Mouse (Mus musculus) neural tube, embryonic 12.5 days (tissue): ENCODE results near the gene Nfib. TPM values are rescaled to one million over a fixed set of nuclear protein-coding genes. Genes with fewer than 3 reads are reported as not detected.

ENCODE experiments used
- ATAC-seq: fragments of 200-750 bp; cut with Nextera tagmentation; 2 replicates; pipeline ENCODE4 v1.8.0; 2017; ENCODE audit warnings: low read depth, mild to moderate bottlenecking, moderate TSS enrichment, moderate library complexity; ENCODE audit not compliant: low FRiP score
- H3K27ac ChIP-seq: fragments of 300-500 bp; sonication (generic); 2 replicates; pipeline ENCODE4 v1.5.1; 2016
- H3K27me3 ChIP-seq: fragments of 300-500 bp; sonication (generic); replicated peaks from 2 replicates; pipeline ENCODE4 v1.6.1; 2016; ENCODE audit warnings: mild to moderate bottlenecking
- H3K36me3 ChIP-seq: fragments of 300-500 bp; sonication (generic); 2 replicates; pipeline ENCODE4 v1.6.1; 2016; ENCODE audit warnings: mild to moderate bottlenecking
- H3K4me1 ChIP-seq: fragments of 300-500 bp; sonication (generic); 2 replicates; pipeline ENCODE4 v1.6.1; 2016
- H3K4me2 ChIP-seq: fragments of 300-500 bp; sonication (generic); replicated peaks from 2 replicates; pipeline ENCODE4 v1.6.1; 2016; ENCODE audit warnings: mild to moderate bottlenecking
- H3K4me3 ChIP-seq: fragments of 300-500 bp; sonication (generic); 2 replicates; pipeline ENCODE4 v1.5.1; 2016
- H3K9ac ChIP-seq: fragments of 300-500 bp; sonication (generic); 2 replicates; pipeline ENCODE4 v1.6.1; 2016; ENCODE audit warnings: mild to moderate bottlenecking
- H3K9me3 ChIP-seq: fragments of 300-500 bp; sonication (generic); 2 replicates; pipeline ENCODE4 v1.6.1; 2016; ENCODE audit warnings: mild to moderate bottlenecking
- WGBS: fragments of 180-500 bp; shearing (Covaris S2); methylation state at CpG from one replicate; pipeline ENCODE4 v1.1.7; 2016; 5-methylcytosine and 5-hydroxymethylcytosine counted together
- polyA plus RNA-seq: library from polyadenylated mRNA; unstranded; fragments of >200 nt; fragmentation: Nextera tagmentation; extraction: Ambion mirVana; gene quantifications from 2 replicates; pipeline ENCODE4 v1.2.1, GENCODE M21; 2016

Nfib gene
- polyA plus RNA-seq, 1 experiment from 2014 or later: 51.0 TPM

DNA sequence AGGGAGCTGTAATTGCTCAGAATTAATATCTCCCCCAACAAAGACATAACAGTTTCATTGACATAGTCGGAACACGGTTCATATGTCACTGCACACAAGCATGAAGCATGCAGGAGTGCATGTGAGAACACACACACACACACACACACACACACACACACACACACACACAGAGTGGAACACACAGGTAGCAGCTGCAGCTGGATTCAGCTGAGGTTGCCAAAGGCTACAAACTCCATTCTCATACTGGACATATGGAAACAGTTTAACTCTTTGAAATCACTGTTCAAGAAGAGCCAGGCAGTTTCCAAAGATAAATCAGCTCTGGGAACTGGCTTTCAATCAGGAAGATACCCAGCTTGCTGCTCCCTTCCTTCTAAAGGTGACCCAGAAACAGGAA is 462 bp upstream of the Nfib start:
- peaks cover 24% of the 10 kb centered on the region for H3K4me1 ChIP-seq
- ATAC-seq: no peak

DNA sequence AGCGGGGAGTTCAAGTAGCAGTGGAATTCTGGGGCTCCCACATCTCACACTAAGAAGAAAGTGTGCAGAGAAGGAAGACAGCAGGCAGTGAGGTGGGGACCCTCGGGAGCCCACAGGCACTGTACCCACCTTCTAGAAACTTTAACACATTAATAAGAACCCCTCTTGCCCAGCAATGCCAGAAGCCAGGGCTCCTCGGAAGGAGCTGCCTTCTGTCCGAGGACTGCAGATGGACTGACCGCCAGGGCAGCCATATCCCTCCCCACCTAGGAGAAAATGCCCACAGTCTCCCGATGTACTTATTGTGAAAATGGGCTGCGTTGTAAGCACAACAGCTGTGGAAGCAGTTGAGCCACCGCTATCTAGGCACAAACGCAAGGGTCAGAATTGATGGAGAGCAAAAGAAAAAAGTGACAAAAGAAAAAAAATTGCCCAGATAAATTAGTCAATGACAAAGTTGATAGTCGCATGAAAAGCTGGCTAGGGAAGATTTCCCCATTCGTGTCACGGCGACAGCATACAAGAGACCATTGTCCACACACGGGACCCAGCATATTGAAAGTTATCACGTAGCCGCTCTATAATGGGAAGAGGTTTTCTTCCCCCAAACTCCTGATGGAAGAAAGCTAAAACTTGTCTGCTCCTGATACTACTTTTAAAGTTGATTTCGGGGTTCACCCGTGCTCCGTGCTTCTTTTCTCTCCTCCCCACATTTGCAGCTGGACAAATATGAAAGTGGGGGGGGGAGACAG is 1.3 kb downstream of the Nfib start:
- no peak overlapping the region for H3K27ac ChIP-seq
- no peak overlapping the region for H3K9ac ChIP-seq
- H3K36me3 ChIP-seq: no peaks in the 10 kb centered on the region
- WGBS: 31% methylated on average over 19 of the region's 19 CpGs
- H3K4me1 ChIP-seq: peaks cover 24% of the 10 kb centered on the region
- no peaks in the 10 kb centered on the region for H3K9me3 ChIP-seq
- peak; percentile 72 for ATAC-seq
- peak overlapping the region; percentile 46 for H3K4me2 ChIP-seq
- no peaks in the 10 kb centered on the region for H3K27me3 ChIP-seq
- H3K4me3 ChIP-seq: 0 out of 2 replicates have a peak overlapping the region, but pooled peaks have one; percentile 5

More for the DNA sequence above, 462 bp upstream of the Nfib start:
- whole genome bisulfite sequencing: 57% methylated on average over 2 of the region's 2 CpGs
- no peak overlapping the region for H3K9ac ChIP-seq
- H3K4me3 ChIP-seq: no peak overlapping the region
- H3K27ac ChIP-seq: no peak overlapping the region
- no peaks in the 10 kb centered on the region for H3K9me3 ChIP-seq
- H3K4me2 ChIP-seq: no peak overlapping the region
- no peaks in the 10 kb centered on the region for H3K27me3 ChIP-seq
- no peaks in the 10 kb centered on the region for H3K36me3 ChIP-seq

DNA sequence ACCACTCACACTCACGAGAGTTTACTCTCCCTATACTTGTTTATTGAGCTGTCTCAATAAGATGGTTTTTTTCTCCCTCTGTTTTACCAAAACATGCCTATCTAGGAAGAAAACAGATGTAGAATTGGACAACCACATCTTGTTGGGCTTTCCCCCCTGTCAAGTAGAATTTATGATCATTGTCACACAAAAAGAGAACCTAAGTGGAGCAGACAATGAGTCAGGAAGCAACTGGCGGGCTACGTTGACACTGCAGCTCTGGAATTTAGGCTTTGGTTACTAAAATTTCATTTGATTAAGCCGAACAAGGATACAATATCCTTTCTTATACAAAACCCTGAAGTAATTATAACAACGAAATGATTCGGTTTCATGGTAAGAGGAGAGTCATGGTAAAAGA is 2.7 kb downstream of the Nfib start:
- ATAC-seq: no peak
- Histone ChIP-seq H3K4me1 (peaks cover 24% of the 10 kb centered on the region), H3K27ac (no peak overlapping the region), H3K9me3 (no peaks in the 10 kb centered on the region), H3K4me2 (no peak overlapping the region), H3K36me3 (no peaks in the 10 kb centered on the region), H3K27me3 (no peaks in the 10 kb centered on the region), H3K4me3 (no peak overlapping the region), H3K9ac (no peak overlapping the region)
- 49% methylated on average over 6 of the region's 6 CpGs for WGBS

DNA sequence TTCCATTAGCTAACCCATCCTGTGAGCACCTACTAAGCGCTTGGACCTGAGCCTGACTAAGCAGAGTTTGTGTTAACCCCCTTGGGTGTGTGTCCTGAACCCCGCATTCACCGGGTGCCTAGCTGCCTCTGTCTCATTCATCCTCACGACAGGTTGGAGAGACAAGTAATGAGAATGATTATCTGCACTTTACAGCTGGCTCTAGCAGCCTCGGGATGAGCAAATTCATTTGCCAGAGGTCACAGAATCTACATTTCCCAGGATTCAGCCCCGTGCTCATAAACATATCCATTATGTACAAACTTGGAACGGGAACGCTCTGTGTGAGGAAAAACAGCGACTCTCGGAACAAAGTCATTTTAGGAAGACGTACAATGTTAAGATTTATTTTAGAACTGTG is 6.0 kb downstream of the Nfib start:
- no peak overlapping the region for H3K27ac ChIP-seq
- 65% methylated on average over 11 of the region's 11 CpGs for WGBS
- H3K9me3 ChIP-seq: no peaks in the 10 kb centered on the region
- no peak overlapping the region for H3K4me3 ChIP-seq
- no peak overlapping the region for H3K9ac ChIP-seq
- no peak for ATAC-seq
- H3K27me3 ChIP-seq: no peaks in the 10 kb centered on the region
- no peak overlapping the region for H3K4me2 ChIP-seq
- peaks cover 8% of the 10 kb centered on the region; the same call in 1 of the 2 replicates for H3K4me1 ChIP-seq
- H3K36me3 ChIP-seq: no peaks in the 10 kb centered on the region

DNA sequence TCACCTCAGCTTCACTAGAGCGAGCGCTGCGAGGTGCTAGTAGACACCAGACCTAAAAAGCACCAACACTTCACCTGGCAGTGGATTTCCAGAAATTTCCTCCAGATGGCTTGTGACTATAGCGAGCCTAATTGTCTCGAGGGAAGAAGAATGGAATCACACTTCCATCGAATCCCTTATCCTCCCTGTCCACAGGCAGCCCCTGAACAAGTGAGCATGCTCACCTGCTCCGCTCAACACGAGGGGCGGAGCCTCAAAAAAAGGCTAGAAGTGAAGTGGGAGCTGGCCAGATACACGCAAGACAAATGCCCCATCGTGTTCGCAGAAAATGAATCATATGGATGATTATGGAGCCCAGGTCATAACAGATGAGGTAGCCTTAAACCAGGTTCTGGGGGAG is 6.9 kb downstream of the Nfib start:
- Histone ChIP-seq H3K36me3 (no peaks in the 10 kb centered on the region), H3K4me1 (peaks cover 2% of the 10 kb centered on the region; the same call in 1 of the 2 replicates), H3K27ac (no peak overlapping the region), H3K9me3 (no peaks in the 10 kb centered on the region), H3K9ac (no peak overlapping the region), H3K4me2 (no peak overlapping the region), H3K4me3 (no peak overlapping the region), H3K27me3 (no peaks in the 10 kb centered on the region)
- ATAC-seq: no peak
- WGBS: 93% methylated on average over 12 of the region's 12 CpGs

DNA sequence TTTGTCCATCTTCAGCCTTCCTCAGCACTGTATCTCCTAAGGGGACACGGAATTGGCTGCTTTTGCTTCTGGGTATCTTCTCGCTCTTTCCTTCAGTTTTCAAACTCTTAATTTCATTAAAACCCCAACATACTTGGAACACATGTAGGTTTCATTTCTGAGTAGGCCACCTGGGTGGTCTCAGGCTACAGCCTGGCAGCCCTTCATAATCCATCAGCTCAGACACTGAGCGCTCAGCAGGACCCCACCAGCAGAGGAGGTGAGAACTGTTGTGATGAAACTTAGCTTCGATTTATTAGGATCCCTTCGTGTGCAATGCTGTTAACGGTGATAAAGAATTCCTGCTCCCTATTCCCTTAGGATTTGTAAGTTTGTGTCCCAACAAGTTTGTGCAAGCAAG is 8.4 kb downstream of the Nfib start:
- no peak overlapping the region for H3K27ac ChIP-seq
- H3K9me3 ChIP-seq: no peaks in the 10 kb centered on the region
- H3K4me3 ChIP-seq: no peak overlapping the region
- no peak for ATAC-seq
- H3K9ac ChIP-seq: no peak overlapping the region
- no peak overlapping the region for H3K4me2 ChIP-seq
- no peaks in the 10 kb centered on the region; the same call in 1 of the 2 replicates for H3K4me1 ChIP-seq
- no peaks in the 10 kb centered on the region for H3K27me3 ChIP-seq
- no peaks in the 10 kb centered on the region for H3K36me3 ChIP-seq
- WGBS: 62% methylated on average over 6 of the region's 6 CpGs

DNA sequence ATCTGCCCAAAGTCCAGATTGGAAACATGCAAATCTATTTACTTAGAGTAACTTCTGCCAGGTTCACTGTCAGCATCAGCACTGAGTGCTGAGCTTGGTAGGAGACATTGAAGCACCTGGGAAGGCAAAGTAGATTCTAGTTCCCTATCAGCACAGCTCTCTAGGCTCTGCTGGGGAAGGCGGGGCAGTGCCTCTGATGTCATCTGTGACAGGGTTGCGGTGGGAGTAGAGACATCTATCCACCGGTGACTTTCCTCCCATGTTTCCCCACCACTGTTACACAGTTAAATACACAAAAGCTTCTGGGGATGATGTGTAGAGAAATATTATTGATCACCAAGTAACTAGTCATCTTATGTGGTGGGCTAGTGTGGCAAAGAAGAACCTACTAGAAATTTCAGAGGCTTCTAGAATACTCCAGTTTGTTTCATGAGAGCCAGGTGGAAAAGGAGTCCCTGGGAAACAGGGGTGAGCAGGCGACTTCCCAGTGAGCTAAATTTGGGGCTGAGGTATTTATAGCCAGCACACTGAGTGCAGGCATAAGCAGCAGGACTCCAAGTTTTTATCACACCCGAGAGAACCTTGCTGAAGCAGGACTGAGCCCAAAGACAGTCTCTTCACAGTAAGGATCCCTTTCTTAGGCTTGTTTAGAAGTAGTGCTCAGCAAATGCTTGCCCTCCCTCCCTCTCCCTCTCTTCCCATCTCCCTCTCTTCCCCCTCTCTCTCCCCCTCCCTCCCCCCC is 9.6 kb downstream of the Nfib start:
- H3K27ac ChIP-seq: no peak overlapping the region
- no peaks in the 10 kb centered on the region for H3K9me3 ChIP-seq
- H3K4me2 ChIP-seq: no peak overlapping the region
- no peak for ATAC-seq
- H3K36me3 ChIP-seq: no peaks in the 10 kb centered on the region
- H3K27me3 ChIP-seq: no peaks in the 10 kb centered on the region
- WGBS: 62% methylated on average over 5 of the region's 5 CpGs
- no peak overlapping the region for H3K4me3 ChIP-seq
- peaks cover 10% of the 10 kb centered on the region for H3K4me1 ChIP-seq
- H3K9ac ChIP-seq: no peak overlapping the region

DNA sequence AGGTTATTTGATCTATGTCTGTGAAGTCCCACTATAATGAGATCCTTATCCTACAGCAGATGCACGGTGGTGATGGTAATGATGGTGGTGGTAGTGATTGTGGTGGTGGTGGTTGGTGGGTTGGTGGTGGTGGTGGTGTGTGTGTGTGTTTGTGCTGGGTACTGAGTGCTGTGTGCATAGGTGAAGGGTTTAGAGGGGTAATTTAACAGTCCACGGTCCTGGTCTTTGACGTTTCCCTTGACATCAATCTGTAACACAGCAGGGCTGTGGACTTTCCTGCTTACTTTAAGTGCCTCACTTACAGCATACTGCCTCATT is 13.6 kb downstream of the Nfib start:
- Histone ChIP-seq H3K9ac (no peak overlapping the region), H3K36me3 (no peaks in the 10 kb centered on the region), H3K4me1 (peaks cover 10% of the 10 kb centered on the region), H3K27ac (no peak overlapping the region), H3K4me3 (no peak overlapping the region), H3K9me3 (no peaks in the 10 kb centered on the region), H3K27me3 (no peaks in the 10 kb centered on the region), H3K4me2 (no peak overlapping the region)
- WGBS: 53% methylated on average over 3 of the region's 3 CpGs
- ATAC-seq: no peak

DNA sequence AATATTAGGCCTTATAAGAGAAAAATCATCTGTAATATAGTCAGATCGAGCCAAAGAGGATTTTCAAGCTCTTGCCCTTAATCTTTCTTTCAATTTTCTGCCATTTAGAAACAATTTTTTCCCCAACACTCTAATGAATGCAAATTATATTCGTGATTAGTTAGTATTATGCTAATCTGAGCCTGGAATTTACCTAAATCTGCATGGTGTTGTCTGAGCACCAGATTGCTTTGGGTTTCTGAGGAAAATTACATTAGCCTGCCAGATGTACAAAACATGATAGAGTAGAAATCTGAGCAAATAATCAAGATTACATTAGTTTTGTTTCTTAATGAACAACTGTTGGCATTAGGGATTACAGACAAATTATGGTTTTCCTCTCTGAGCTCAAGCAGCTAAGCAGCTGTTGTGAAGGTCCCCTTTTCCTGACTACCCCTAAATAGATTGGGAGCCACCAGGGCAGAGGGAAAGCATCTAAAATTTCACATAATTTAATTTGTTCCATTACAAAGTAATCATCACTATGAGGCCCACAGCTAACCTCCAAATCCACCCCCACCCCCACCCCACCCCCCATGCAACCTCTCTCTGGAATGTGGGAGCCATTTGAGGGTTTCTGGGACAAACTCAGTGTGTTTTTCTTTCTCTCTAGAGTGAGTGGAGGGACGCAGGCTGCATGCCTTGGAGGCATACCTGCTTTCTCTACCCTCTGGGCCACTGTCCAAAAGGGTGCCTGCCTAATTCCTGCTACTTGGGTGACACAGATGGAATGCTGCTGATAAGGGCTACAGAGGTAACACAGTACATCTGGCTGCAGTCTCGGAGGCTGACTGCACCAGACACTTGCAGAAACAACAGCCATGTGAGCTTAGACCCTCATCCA is 14.2 kb downstream of the Nfib start:
- Histone ChIP-seq H3K9me3 (no peaks in the 10 kb centered on the region), H3K27me3 (no peaks in the 10 kb centered on the region), H3K4me1 (peaks cover 10% of the 10 kb centered on the region), H3K4me2 (no peak overlapping the region), H3K4me3 (no peak overlapping the region), H3K9ac (no peak overlapping the region), H3K36me3 (no peaks in the 10 kb centered on the region), H3K27ac (no peak overlapping the region)
- 59% methylated on average over 4 of the region's 4 CpGs for WGBS
- ATAC-seq: no peak

DNA sequence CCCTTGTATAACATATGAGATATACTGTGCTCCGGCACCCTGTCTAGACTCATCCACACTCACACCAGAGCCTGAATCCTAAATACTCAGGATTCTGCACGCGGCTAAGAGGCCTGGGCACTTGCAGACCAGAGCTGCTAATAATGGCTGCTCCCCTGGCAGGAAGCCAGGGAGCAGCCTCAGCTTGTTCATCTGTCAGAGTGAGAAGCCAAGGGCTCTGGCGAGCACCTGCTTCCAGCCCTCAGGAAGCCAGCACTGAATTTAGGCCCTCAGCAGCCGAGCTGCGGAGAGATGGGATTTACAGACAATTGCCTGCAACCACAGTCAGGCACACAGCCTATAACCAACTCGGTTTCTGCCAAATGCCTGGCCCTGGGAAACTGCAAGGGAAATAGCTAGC is 15.3 kb downstream of the Nfib start:
- peak; percentile 77 for ATAC-seq
- Histone ChIP-seq H3K27me3 (no peaks in the 10 kb centered on the region), H3K4me2 (no peak overlapping the region), H3K36me3 (no peaks in the 10 kb centered on the region), H3K4me1 (peaks cover 10% of the 10 kb centered on the region), H3K9me3 (no peaks in the 10 kb centered on the region), H3K9ac (no peak overlapping the region), H3K27ac (no peak overlapping the region), H3K4me3 (no peak overlapping the region)
- 40% methylated on average over 7 of the region's 7 CpGs for WGBS

DNA sequence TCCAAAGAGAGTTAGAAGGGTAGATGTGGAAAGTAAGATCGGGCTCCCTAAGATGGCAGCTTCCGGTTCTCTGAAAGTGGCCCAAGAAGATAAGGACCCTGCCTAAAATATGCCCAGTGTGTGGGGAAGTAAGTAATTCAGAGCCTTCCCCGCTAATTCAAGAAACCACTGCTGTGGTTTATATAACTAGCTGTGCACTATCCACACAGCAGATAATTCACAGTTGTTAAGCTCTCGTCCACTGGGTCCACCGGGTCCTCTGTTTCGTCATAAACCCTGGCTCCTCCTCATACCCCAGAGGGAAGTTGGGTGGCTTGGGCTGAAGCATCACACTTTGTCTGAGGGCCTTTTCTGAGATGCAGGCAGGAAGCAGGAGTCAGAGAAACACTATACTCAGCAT is 19.5 kb downstream of the Nfib start:
- Histone ChIP-seq H3K9ac (no peak overlapping the region), H3K4me1 (no peaks in the 10 kb centered on the region), H3K4me2 (no peak overlapping the region), H3K27me3 (no peaks in the 10 kb centered on the region), H3K36me3 (no peaks in the 10 kb centered on the region), H3K27ac (no peak overlapping the region), H3K4me3 (no peak overlapping the region), H3K9me3 (no peaks in the 10 kb centered on the region)
- WGBS: 90% methylated on average over 6 of the region's 6 CpGs
- ATAC-seq: no peak

DNA sequence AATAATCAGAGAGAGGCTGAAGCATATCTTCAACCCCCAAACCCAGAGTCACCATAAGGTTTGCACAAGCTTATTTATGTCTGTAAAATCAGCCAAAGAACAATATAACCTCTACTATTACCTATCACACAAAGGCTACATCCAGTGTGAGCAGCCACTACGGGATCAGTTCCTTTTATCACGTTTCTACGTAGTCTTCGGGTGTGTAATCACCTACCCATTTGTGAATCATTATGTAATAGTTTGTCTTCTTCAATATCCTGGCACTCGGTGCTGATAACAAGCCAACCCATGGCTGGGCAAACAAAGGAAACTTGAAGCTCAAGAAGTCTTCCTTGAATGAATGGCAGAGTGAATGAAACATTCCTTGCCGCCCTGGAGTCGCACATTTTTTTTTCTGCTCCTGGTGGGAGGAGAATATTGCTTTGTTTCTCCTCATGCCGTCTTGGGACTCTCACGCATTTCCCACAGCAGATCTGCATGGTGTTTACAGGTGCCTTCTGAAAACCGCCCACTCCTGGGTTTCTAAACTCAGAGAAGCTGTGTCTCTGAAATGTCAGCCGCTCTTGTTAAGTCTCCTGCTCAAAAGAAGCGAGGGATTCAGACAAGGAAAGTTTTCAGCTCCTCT is 21.3 kb downstream of the Nfib start:
- H3K4me3 ChIP-seq: no peak overlapping the region
- H3K4me2 ChIP-seq: no peak overlapping the region
- no peaks in the 10 kb centered on the region for H3K9me3 ChIP-seq
- H3K27me3 ChIP-seq: no peaks in the 10 kb centered on the region
- no peaks in the 10 kb centered on the region for H3K4me1 ChIP-seq
- 87% methylated on average over 12 of the region's 12 CpGs for WGBS
- H3K9ac ChIP-seq: no peak overlapping the region
- no peak for ATAC-seq
- H3K36me3 ChIP-seq: no peaks in the 10 kb centered on the region
- H3K27ac ChIP-seq: no peak overlapping the region
